Mouse (Mus musculus) CH12.LX (cell line): ENCODE measurements around the gene Hist1h4b. TPM values are rescaled to one million over a fixed set of nuclear protein-coding genes. Genes with fewer than 3 reads are reported as not detected.

Source experiments
- DNase-seq: peaks from one replicate; pipeline ENCODE4 v3.0.0-alpha.2; 2013; ENCODE audit errors: extremely low read depth
- H3K27ac ChIP-seq: 2 replicates; pipeline ENCODE4 v1.5.1; 2012; ENCODE audit warnings: low read depth, mild to moderate bottlenecking, control low read depth, moderate library complexity; ENCODE audit not compliant: insufficient read depth
- H3K27me3 ChIP-seq: replicated peaks from 2 replicates; pipeline ENCODE3; 2012; ENCODE audit warnings: inconsistent platforms
- H3K36me3 ChIP-seq, 2 experiments: replicated peaks in 1 of 2; 2 replicates each; pipeline versions ENCODE3 to v1.6.1; 2012; ENCODE audit warnings: inconsistent platforms in 1 of 2, low read length in 1 of 2, mild to moderate bottlenecking in 1 of 2, mixed read lengths in 1 of 2, moderate library complexity in 1 of 2; ENCODE audit not compliant: control insufficient read depth in 1 of 2, insufficient read depth in 1 of 2
- H3K4me1 ChIP-seq, 2 experiments: 2 replicates each; pipeline ENCODE4 v1.6.1; 2012; ENCODE audit warnings: inconsistent platforms in 1 of 2, moderate library complexity in 1 of 2; ENCODE audit not compliant: insufficient read depth in 2 of 2, control insufficient read depth in 1 of 2
- H3K4me2 ChIP-seq: 2 replicates; pipeline ENCODE4 v1.6.1; 2012; ENCODE audit warnings: low read depth, mild to moderate bottlenecking, control low read depth; ENCODE audit not compliant: poor library complexity, insufficient read depth, severe bottlenecking
- H3K4me3 ChIP-seq, 3 experiments: fragments of 150-350 bp in 1 of 3; sonication (generic) in 1 of 3; replicated peaks in 1 of 3; 2 replicates each; pipeline versions ENCODE3 to v1.5.1; 2011 to 2012; ENCODE audit warnings: low read depth in 2 of 3, low read length in 2 of 3, mild to moderate bottlenecking in 2 of 3, moderate library complexity in 2 of 3, control low read depth in 1 of 3, improper control_type of control experiment in 1 of 3, inconsistent platforms in 1 of 3, mixed read lengths in 1 of 3; ENCODE audit not compliant: poor library complexity in 1 of 3
- H3K79me2 ChIP-seq: replicated peaks from 2 replicates; pipeline ENCODE4 v1.6.1; 2012; ENCODE audit warnings: mild to moderate bottlenecking, moderate library complexity; ENCODE audit not compliant: control insufficient read depth, poor library complexity, insufficient read depth, severe bottlenecking; ENCODE audit errors: extremely low read depth
- H3K9ac ChIP-seq: 2 replicates; pipeline ENCODE4 v1.6.1; 2012; ENCODE audit warnings: low read depth, mild to moderate bottlenecking, control low read depth, moderate library complexity; ENCODE audit not compliant: insufficient read depth
- H3K9me3 ChIP-seq: replicated peaks from 2 replicates; pipeline ENCODE3; 2012; ENCODE audit warnings: low read length, inconsistent platforms, mixed read lengths
- BHLHE40 ChIP-seq: IDR thresholded peaks from 2 replicates; pipeline ENCODE4 v1.6.1; 2011; ENCODE audit warnings: mild to moderate bottlenecking, low read depth, low read length, improper control_type of control experiment
- CHD1 ChIP-seq: IDR thresholded peaks from 2 replicates; pipeline ENCODE4 v1.6.1; 2012; ENCODE audit warnings: low read depth, low read length, improper control_type of control experiment, inconsistent platforms
- CHD2 ChIP-seq: IDR thresholded peaks from 2 replicates; pipeline ENCODE4 v1.6.1; 2011; ENCODE audit warnings: low read length, improper control_type of control experiment
- CTCF ChIP-seq, 2 experiments: IDR thresholded peaks in 1 of 2; conservative IDR thresholded peaks in 1 of 2; 2 replicates each; pipeline ENCODE4 v1.5.1; 2011 to 2012; ENCODE audit warnings: low read depth in 2 of 2, low read length in 2 of 2, improper control_type of control experiment in 1 of 2, inconsistent platforms in 1 of 2, mild to moderate bottlenecking in 1 of 2, moderate library complexity in 1 of 2
- E2F4 ChIP-seq: IDR thresholded peaks from 2 replicates; pipeline ENCODE4 v1.6.1; 2011; ENCODE audit warnings: low read depth, low read length, improper control_type of control experiment; ENCODE audit not compliant: insufficient replicate concordance
- ELF1 ChIP-seq: IDR thresholded peaks from 2 replicates; pipeline ENCODE4 v1.6.1; 2014; ENCODE audit warnings: low read depth, mild to moderate bottlenecking, inconsistent platforms, low read length, improper control_type of control experiment
- EP300 ChIP-seq: IDR thresholded peaks from 2 replicates; pipeline ENCODE4 v1.6.1; 2011; ENCODE audit warnings: low read length, improper control_type of control experiment
- ETS1 ChIP-seq: conservative IDR thresholded peaks from 2 replicates; pipeline ENCODE4 v1.6.1; 2012; ENCODE audit warnings: low read depth, mild to moderate bottlenecking, inconsistent platforms, low read length, improper control_type of control experiment, moderate library complexity
- GABPA ChIP-seq: IDR thresholded peaks from 2 replicates; pipeline ENCODE4 v1.6.1; 2012; ENCODE audit warnings: low read depth, low read length, improper control_type of control experiment, inconsistent platforms; ENCODE audit not compliant: insufficient replicate concordance
- HCFC1 ChIP-seq: IDR thresholded peaks from 2 replicates; pipeline ENCODE4 v1.6.1; 2012; ENCODE audit warnings: low read depth, mild to moderate bottlenecking, inconsistent platforms, low read length, improper control_type of control experiment
- IRF4 ChIP-seq: IDR thresholded peaks from 2 replicates; pipeline ENCODE4 v1.6.1; 2014; ENCODE audit warnings: low read depth, mild to moderate bottlenecking, inconsistent platforms, low read length, improper control_type of control experiment
- JUN ChIP-seq: IDR thresholded peaks from 2 replicates; pipeline ENCODE4 v1.6.1; 2011; ENCODE audit warnings: low read depth, mild to moderate bottlenecking, low read length, improper control_type of control experiment, moderate library complexity; ENCODE audit not compliant: insufficient read depth
- JUND ChIP-seq: conservative IDR thresholded peaks from 2 replicates; pipeline ENCODE4 v1.6.1; 2011; ENCODE audit warnings: low read depth, low read length, improper control_type of control experiment
- KAT2A ChIP-seq: IDR thresholded peaks from 2 replicates; pipeline ENCODE4 v1.6.1; 2012; ENCODE audit warnings: low read length, improper control_type of control experiment, inconsistent platforms; ENCODE audit not compliant: insufficient replicate concordance
- MAFK ChIP-seq: IDR thresholded peaks from 2 replicates; pipeline ENCODE4 v1.6.1; 2011; ENCODE audit warnings: low read length, improper control_type of control experiment; ENCODE audit not compliant: insufficient replicate concordance
- MAX ChIP-seq: IDR thresholded peaks from 2 replicates; pipeline ENCODE4 v1.6.1; 2011; ENCODE audit warnings: low read length, improper control_type of control experiment
- MAZ ChIP-seq: IDR thresholded peaks from 2 replicates; pipeline ENCODE4 v1.6.1; 2012; ENCODE audit warnings: low read depth, mild to moderate bottlenecking, inconsistent platforms, low read length, improper control_type of control experiment, moderate library complexity
- MEF2A ChIP-seq: IDR thresholded peaks from 2 replicates; pipeline ENCODE4 v1.6.1; 2014; ENCODE audit warnings: low read depth, mild to moderate bottlenecking, inconsistent platforms, low read length, improper control_type of control experiment, borderline replicate concordance
- MXI1 ChIP-seq: IDR thresholded peaks from 2 replicates; pipeline ENCODE4 v1.6.1; 2011; ENCODE audit warnings: mild to moderate bottlenecking, low read depth, low read length, improper control_type of control experiment
- MYC ChIP-seq: IDR thresholded peaks from 2 replicates; pipeline ENCODE4 v1.6.1; 2011; ENCODE audit warnings: low read depth, mild to moderate bottlenecking, improper control_type of control experiment, low read length
- NELFE ChIP-seq: IDR thresholded peaks from 2 replicates; pipeline ENCODE4 v1.6.1; 2011; ENCODE audit warnings: low read depth, low read length, improper control_type of control experiment
- NRF1 ChIP-seq: IDR thresholded peaks from 2 replicates; pipeline ENCODE4 v1.6.1; 2014; ENCODE audit warnings: low read depth, mild to moderate bottlenecking, inconsistent platforms, low read length, improper control_type of control experiment, moderate library complexity
- PAX5 ChIP-seq: IDR thresholded peaks from 2 replicates; pipeline ENCODE4 v1.6.1; 2012; ENCODE audit warnings: low read length, inconsistent platforms, mixed read lengths
- POLR2A ChIP-seq: IDR thresholded peaks from 2 replicates; pipeline ENCODE4 v1.6.1; 2011; ENCODE audit warnings: low read depth, mild to moderate bottlenecking, improper control_type of control experiment, low read length
- POLR2AphosphoS2 ChIP-seq: IDR thresholded peaks from 2 replicates; pipeline ENCODE4 v1.6.1; 2011; ENCODE audit warnings: low read depth, low read length, improper control_type of control experiment
- RAD21 ChIP-seq: IDR thresholded peaks from 2 replicates; pipeline ENCODE4 v1.6.1; 2011; ENCODE audit warnings: low read depth, mild to moderate bottlenecking, low read length, improper control_type of control experiment, moderate library complexity
- SIN3A ChIP-seq: IDR thresholded peaks from 2 replicates; pipeline ENCODE4 v1.6.1; 2012; ENCODE audit warnings: low read length, improper control_type of control experiment, inconsistent platforms
- SMC3 ChIP-seq: IDR thresholded peaks from 2 replicates; pipeline ENCODE4 v1.6.1; 2011; ENCODE audit warnings: low read depth, low read length, improper control_type of control experiment
- TBP ChIP-seq: conservative IDR thresholded peaks from 2 replicates; pipeline ENCODE4 v1.6.1; 2011; ENCODE audit warnings: low read depth, low read length, improper control_type of control experiment
- TCF12 ChIP-seq: IDR thresholded peaks from 2 replicates; pipeline ENCODE4 v1.6.1; 2014; ENCODE audit warnings: low read depth, mild to moderate bottlenecking, inconsistent platforms, low read length, improper control_type of control experiment
- UBTF ChIP-seq: IDR thresholded peaks from 2 replicates; pipeline ENCODE4 v1.6.1; 2012; ENCODE audit warnings: low read depth, mild to moderate bottlenecking, inconsistent platforms, low read length, improper control_type of control experiment, moderate library complexity
- USF1 ChIP-seq: IDR thresholded peaks from 2 replicates; pipeline ENCODE4 v1.6.1; 2014; ENCODE audit warnings: low read depth, mild to moderate bottlenecking, inconsistent platforms, low read length, improper control_type of control experiment
- USF2 ChIP-seq: conservative IDR thresholded peaks from 2 replicates; pipeline ENCODE4 v1.6.1; 2011; ENCODE audit warnings: low read depth, low read length, improper control_type of control experiment
- ZKSCAN1 ChIP-seq: IDR thresholded peaks from 2 replicates; pipeline ENCODE4 v1.6.1; 2012; ENCODE audit warnings: low read depth, inconsistent platforms, low read length, improper control_type of control experiment, borderline replicate concordance
- ZMIZ1 ChIP-seq: IDR thresholded peaks from 2 replicates; pipeline ENCODE4 v1.6.1; 2012; ENCODE audit warnings: low read depth, mild to moderate bottlenecking, inconsistent platforms, low read length, improper control_type of control experiment
- ZNF384 ChIP-seq: IDR thresholded peaks from 2 replicates; pipeline ENCODE4 v1.6.1; 2012; ENCODE audit warnings: low read depth, low read length, improper control_type of control experiment, inconsistent platforms
- dilution Hi-C: fragments of 300-500 bp; cut with MboI; formaldehyde crosslinking; loops from 2 replicates; pipeline ENCODE4 v1.14.3; 2020; ENCODE audit warnings: low sequenced_read_pairs; ENCODE audit not compliant: extremely low pct_unique_long_range_greater_than_20kb, extremely low pct_ligation_motif_present
- in situ Hi-C: fragments of 300-500 bp; cut with MboI; formaldehyde crosslinking; loops from 3 replicates; pipeline ENCODE4 v1.14.3; 2019; ENCODE audit warnings: low sequenced_read_pairs, low pct_ligation_motif_present, low pct_unique_long_range_greater_than_20kb, mixed read lengths
- polyA plus RNA-seq: library from polyadenylated mRNA; unstranded; fragments of >175 nt; gene quantifications from 2 replicates; pipeline ENCODE4 v1.2.1, GENCODE M21; 2012; ENCODE audit warnings: low read depth; ENCODE audit not compliant: insufficient read length
- total RNA-seq, 2 experiments: library from RNA; depleted of rRNA; stranded (reverse); fragments of 300-350 nt in 1 of 2; fragments of >200 nt in 1 of 2; gene quantifications; 2 replicates each; pipeline ENCODE4 v1.2.3; 2012 to 2014

Gene Hist1h4b
- total and polyA plus RNA-seq, 3 experiments = 3.5 to 2,552 (median 24.8) TPM

- Histone ChIP-seq H3K79me2 (no peaks in the 10 kb centered on the region), H3K36me3 (no peaks in the 10 kb centered on the region), H3K4me2 (peak overlapping the region; percentile 70; the same call in 1 of the 2 replicates), H3K9ac (peak overlapping the region; percentile 84), H3K9me3 (no peaks in the 10 kb centered on the region), H3K4me1 (peaks cover 0 to 37% of the 10 kb centered on the region in 2 experiments; a peak in 2 of 4 replicates), H3K4me3 (peak overlapping the region in 2 of 3 experiments; percentile 34 to 40), H3K27ac (peak overlapping the region; percentile 95), H3K27me3 (no peaks in the 10 kb centered on the region)
- dilution Hi-C loops = no loop called here
- in situ Hi-C loops = loop anchor here (25.0 kb wide), 1 partner anchor 1714 kb away; the partner anchor contains the start of genes Hist1h2ag, Hist1h2ah, Hist1h2bj and Hist1h2bk
- TF ChIP-seq CHD1 (no peak), PAX5 (no peak), ZMIZ1 (peak; percentile 98), USF2 (no peak), POLR2AphosphoS2 (peak; percentile 97), MXI1 (no peak), ETS1 (no peak), MEF2A (no peak), GABPA (no peak), JUND (no peak), JUN (no peak), NRF1 (no peak), UBTF (0 out of 2 replicates have a peak, but pooled peaks have one; percentile 99), ZKSCAN1 (no peak), NELFE (no peak; the same call in 1 of the 2 replicates), MYC (0 out of 2 replicates have a peak, but pooled peaks have one; percentile 33), POLR2A (peak; percentile 90), MAFK (no peak), HCFC1 (no peak; the same call in 1 of the 2 replicates), E2F4 (no peak), TBP (no peak), SMC3 (no peak), EP300 (no peak), CHD2 (no peak), IRF4 (no peak), TCF12 (no peak), MAZ (no peak), BHLHE40 (no peak; the same call in 1 of the 2 replicates), ELF1 (no peak), ZNF384 (no peak), SIN3A (peak; percentile 10; the same call in 1 of the 2 replicates), KAT2A (no peak), USF1 (no peak), MAX (no peak), RAD21 (no peak), CTCF (conservative IDR thresholded peaks at IDR 0.05 in 1 of 2, IDR thresholded peaks at IDR 0.05 in 1 of 2; ENCODE audit: low read depth in 2 of 2, low read length in 2 of 2) (no peak)
- no peak for DNase-seq
Measured at GRCm38 (mm10) chr13:23751478-23751956, 5.3 kb upstream of the Hist1h4b start.
